Mouse (Mus musculus) lung, postnatal 0 days (tissue): ENCODE data around the gene Cga. TPM values are rescaled to one million over a fixed set of nuclear protein-coding genes. Genes with fewer than 3 reads are reported as not detected.
"Not testable (repeated sequence)": the region's sequence is repeated elsewhere in the genome, so short reads cannot be mapped to it uniquely, and the experiment has no call there.

ENCODE experiments used
- ATAC-seq: fragments of 200-750 bp; cut with Nextera tagmentation; 2 replicates; pipeline ENCODE4 v1.8.0; 2017; ENCODE audit warnings: moderate library complexity
- DNase-seq: peaks from one replicate; pipeline ENCODE4 v3.0.0-alpha.2; 2016; ENCODE audit warnings: low spot score
- H3K27ac ChIP-seq: fragments of 300-500 bp; sonication (generic); 2 replicates; pipeline ENCODE4 v1.5.1; 2014; ENCODE audit warnings: antibody characterized with exemption, mild to moderate bottlenecking, low read length, mixed read lengths
- H3K27me3 ChIP-seq: fragments of 300-500 bp; sonication (generic); replicated peaks from 2 replicates; pipeline ENCODE4 v1.6.1; 2014; ENCODE audit warnings: low read length, mixed read lengths; ENCODE audit not compliant: insufficient read depth
- H3K36me3 ChIP-seq: fragments of 300-500 bp; sonication (generic); 2 replicates; pipeline ENCODE4 v1.6.1; 2014; ENCODE audit warnings: low read length, mixed read lengths; ENCODE audit not compliant: insufficient read depth
- H3K4me1 ChIP-seq: fragments of 300-500 bp; sonication (generic); 2 replicates; pipeline ENCODE4 v1.6.1; 2014; ENCODE audit warnings: antibody characterized with exemption, low read depth, low read length, mixed read lengths; ENCODE audit not compliant: insufficient read depth
- H3K4me2 ChIP-seq: fragments of 300-500 bp; sonication (generic); replicated peaks from 2 replicates; pipeline ENCODE4 v1.6.1; 2014; ENCODE audit warnings: low read depth, mild to moderate bottlenecking, low read length, moderate library complexity, mixed read lengths
- H3K4me3 ChIP-seq: fragments of 300-500 bp; sonication (generic); 2 replicates; pipeline ENCODE4 v1.5.1; 2014; ENCODE audit warnings: low read depth, low read length
- H3K9ac ChIP-seq: fragments of 300-500 bp; sonication (generic); replicated peaks from 2 replicates; pipeline ENCODE4 v1.6.1; 2014; ENCODE audit warnings: low read depth, mild to moderate bottlenecking
- H3K9me3 ChIP-seq: fragments of 300-500 bp; sonication (generic); 2 replicates; pipeline ENCODE4 v1.6.1; 2016; ENCODE audit warnings: low read length, mixed read lengths
- CTCF ChIP-seq: IDR thresholded peaks from 2 replicates; pipeline ENCODE4 v1.5.1; 2016; ENCODE audit warnings: antibody characterized with exemption, mild to moderate bottlenecking
- EP300 ChIP-seq: IDR thresholded peaks from 2 replicates; pipeline ENCODE4 v1.6.1; 2016; ENCODE audit warnings: antibody characterized with exemption, mild to moderate bottlenecking, control low read depth
- WGBS: fragments of 180-500 bp; shearing (Covaris S2); extraction: QIAGEN DNeasy Blood & Tissue Kit; methylation state at CpG from one replicate; pipeline ENCODE4 v1.1.7; 2014; 5-methylcytosine and 5-hydroxymethylcytosine counted together
- polyA plus RNA-seq: library from polyadenylated mRNA; unstranded; fragments of >200 nt; fragmentation: Nextera tagmentation; extraction: Ambion mirVana; gene quantifications from 2 replicates; pipeline ENCODE4 v1.2.1, GENCODE M21; 2015

The Cga gene
- polyA plus RNA-seq, 1 experiment from 2014 or later: not detected

DNA sequence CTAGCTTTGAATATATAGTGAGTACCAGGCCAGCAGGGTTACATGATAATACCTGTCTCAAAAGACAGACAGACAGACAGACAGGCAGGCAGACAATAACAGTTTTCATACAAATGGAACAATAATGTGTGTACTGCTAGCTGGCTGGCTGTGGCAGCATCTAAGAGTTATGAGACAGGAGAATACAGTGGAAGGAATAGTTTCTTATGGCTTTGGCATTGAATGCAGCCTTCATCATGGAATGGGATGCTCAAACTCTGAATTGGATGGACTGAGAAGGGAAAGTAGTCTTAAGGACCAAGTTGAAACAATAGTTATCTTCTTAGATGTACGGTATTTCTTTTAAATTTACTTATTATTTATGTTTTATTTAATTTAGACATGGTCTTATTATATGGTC, 5.7 kb downstream of the Cga start:
- no peak for TF ChIP-seq EP300
- TF ChIP-seq CTCF: no peak
- Histone ChIP-seq H3K4me3 (no peak overlapping the region), H3K9me3 (no peaks in the 10 kb centered on the region), H3K9ac (no peak overlapping the region), H3K4me2 (no peak overlapping the region), H3K4me1 (no peaks in the 10 kb centered on the region), H3K27me3 (no peaks in the 10 kb centered on the region), H3K27ac (no peak overlapping the region), H3K36me3 (no peaks in the 10 kb centered on the region)
- no peak for DNase-seq
- WGBS: 88% methylated on average over 1 of the region's 1 CpGs
- no peak for ATAC-seq

DNA sequence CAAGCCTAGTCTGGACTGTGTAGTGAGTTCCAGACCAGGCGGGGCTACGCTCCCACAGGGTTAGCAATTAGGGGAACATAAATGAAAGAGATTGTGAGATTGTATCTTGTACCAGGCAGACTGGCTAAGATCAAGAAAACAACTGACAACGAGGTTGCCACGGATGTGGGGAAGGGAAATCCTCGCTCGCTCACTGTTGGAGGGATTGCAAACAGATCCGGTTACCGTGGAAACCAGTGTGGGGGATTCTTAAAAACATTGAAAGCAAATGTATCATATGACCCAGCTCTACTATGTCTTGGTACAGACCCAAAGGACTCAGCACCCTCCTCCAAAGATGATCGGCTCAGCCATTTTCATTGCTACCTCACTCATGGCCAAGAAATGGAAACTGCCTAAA, 6.6 kb downstream of the Cga start:
- 49% methylated on average over 9 of the region's 9 CpGs for WGBS
- Histone ChIP-seq H3K36me3 (no peaks in the 10 kb centered on the region), H3K4me1 (no peaks in the 10 kb centered on the region), H3K4me2 (no peak overlapping the region), H3K4me3 (no peak overlapping the region), H3K9me3 (no peaks in the 10 kb centered on the region), H3K27ac (no peak overlapping the region), H3K9ac (no peak overlapping the region), H3K27me3 (no peaks in the 10 kb centered on the region)
- TF ChIP-seq EP300 (no peak), CTCF (no peak)
- ATAC-seq (no peak), DNase-seq (no peak)

DNA sequence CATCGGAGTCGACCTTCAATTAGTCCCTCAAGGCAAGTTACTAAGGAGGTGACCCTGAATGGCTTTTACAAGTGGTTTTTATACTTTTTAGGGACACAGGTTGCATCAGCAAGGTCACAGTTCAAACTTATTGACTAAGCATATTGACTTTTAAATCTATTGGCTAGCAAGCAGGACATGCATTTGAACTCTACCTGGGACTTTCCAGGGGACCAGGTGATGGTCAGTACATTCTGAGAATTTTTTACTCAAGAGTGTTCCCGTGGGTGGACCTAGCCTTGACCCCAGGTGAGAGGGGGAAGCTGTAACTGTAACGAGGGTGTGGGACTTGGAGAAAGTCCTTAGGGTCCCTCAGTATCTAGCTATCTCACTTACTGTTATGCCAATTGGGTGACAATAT, 7.6 kb downstream of the Cga start:
- WGBS: 69% methylated on average over 4 of the region's 4 CpGs
- no peak for DNase-seq
- H3K9me3 ChIP-seq: no peaks in the 10 kb centered on the region
- H3K27me3 ChIP-seq: no peaks in the 10 kb centered on the region
- ATAC-seq: no peak
- H3K27ac ChIP-seq: no peak overlapping the region
- no peaks in the 10 kb centered on the region for H3K4me1 ChIP-seq
- H3K9ac ChIP-seq: no peak overlapping the region
- no peak overlapping the region for H3K4me3 ChIP-seq
- TF ChIP-seq CTCF (no peak), EP300 (no peak)
- no peaks in the 10 kb centered on the region for H3K36me3 ChIP-seq
- H3K4me2 ChIP-seq: no peak overlapping the region

DNA sequence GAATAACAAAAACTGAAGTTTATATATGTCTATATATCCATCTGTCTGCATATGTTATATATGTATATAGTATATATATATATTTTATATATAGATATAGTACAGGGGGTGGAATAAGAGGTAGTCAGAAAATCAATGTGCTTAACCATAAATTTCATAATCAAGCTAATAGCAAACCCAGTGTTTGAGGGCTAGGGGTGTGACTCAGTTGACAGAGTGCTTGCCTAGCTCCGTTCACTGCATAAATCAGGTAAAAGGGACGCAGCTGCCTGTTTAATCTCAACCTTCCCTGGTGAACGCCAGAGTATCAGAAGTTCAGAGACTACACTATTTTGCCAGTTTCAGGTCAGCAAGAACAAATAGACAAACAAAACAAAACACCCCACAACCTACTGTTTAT, 8.0 kb downstream of the Cga start:
- H3K4me3 ChIP-seq, ATAC-seq, H3K9me3 ChIP-seq, H3K36me3 ChIP-seq, H3K27ac ChIP-seq, H3K4me2 ChIP-seq, DNase-seq, H3K27me3 ChIP-seq, H3K4me1 ChIP-seq, H3K9ac ChIP-seq: not testable (repeated sequence)
- 44% methylated on average over 3 of the region's 3 CpGs for WGBS

DNA sequence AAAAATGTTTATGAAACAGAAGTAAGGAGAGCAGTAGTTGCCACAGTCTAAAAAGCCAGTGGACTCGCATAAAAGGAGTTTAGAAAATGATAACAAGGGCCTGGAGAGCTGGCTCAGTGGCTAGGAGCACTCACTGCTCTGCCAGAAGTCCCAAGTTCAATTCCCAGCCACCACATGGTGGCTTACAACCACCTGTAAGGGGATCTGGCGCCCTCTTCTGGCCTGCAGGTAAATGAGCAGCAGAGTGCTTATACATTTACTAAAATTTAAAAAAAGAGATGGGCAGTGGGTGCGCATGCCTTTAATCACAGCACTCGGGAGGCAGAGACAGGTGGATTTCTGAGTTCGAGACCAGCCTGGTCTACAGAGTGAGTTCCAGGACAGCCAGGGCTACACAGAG, 11.8 kb downstream of the Cga start:
- ATAC-seq (no peak), DNase-seq (no peak)
- Histone ChIP-seq H3K4me2 (no peak overlapping the region), H3K27me3 (no peaks in the 10 kb centered on the region), H3K4me1 (no peaks in the 10 kb centered on the region), H3K9ac (no peak overlapping the region), H3K9me3 (no peaks in the 10 kb centered on the region), H3K36me3 (no peaks in the 10 kb centered on the region), H3K4me3 (no peak overlapping the region), H3K27ac (no peak overlapping the region)
- WGBS: 69% methylated on average over 5 of the region's 5 CpGs
- peak; percentile 54 for TF ChIP-seq CTCF
- TF ChIP-seq EP300: no peak

DNA sequence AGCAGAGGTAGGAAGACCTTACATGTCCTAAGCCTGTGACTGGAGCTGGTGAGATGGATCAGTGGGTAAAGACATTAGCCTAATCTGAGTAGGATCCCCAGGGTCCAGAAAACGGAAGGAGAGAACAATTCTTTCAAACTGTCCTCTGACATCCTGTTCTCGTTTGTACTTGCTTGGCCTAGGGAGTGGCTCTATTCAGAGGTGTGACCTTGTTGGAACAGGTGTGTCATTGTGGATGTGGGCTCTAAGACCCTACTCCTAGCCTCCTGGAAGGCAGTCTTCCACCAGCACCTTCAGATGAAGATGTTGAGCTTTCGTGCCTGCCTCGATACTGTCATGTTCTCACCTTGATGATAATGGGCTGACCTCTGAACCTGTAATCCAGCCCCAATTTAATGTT, 12.6 kb downstream of the Cga start:
- no peak for TF ChIP-seq EP300
- no peak for TF ChIP-seq CTCF
- no peaks in the 10 kb centered on the region for H3K4me1 ChIP-seq
- H3K9me3 ChIP-seq: no peaks in the 10 kb centered on the region
- H3K36me3 ChIP-seq: no peaks in the 10 kb centered on the region
- ATAC-seq (no peak), DNase-seq (no peak)
- no peak overlapping the region for H3K4me3 ChIP-seq
- H3K27me3 ChIP-seq: no peaks in the 10 kb centered on the region
- no peak overlapping the region for H3K27ac ChIP-seq
- no peak overlapping the region for H3K9ac ChIP-seq
- H3K4me2 ChIP-seq: no peak overlapping the region
- WGBS: 72% methylated on average over 4 of the region's 4 CpGs

DNA sequence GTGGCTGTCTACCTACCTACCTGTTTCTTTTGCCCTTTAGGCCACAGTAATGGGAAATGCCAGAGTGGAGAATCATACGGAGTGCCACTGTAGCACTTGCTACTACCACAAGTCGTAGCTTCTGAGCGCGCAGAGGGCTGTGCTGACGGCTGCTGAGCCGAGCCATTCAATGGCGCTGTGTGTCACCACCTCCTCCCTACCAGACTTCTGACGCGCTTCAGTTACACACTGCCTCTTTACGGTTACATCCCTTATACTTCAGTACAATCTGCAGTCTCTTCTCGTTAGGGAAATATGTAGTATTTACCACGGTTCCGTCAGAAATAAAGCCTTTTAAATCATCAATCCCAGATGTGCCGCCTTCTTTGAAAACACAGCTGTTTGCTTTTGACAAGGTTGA, 13.4 kb downstream of the Cga start:
- Histone ChIP-seq H3K36me3 (no peaks in the 10 kb centered on the region), H3K4me2 (no peak overlapping the region), H3K27ac (no peak overlapping the region), H3K9me3 (no peaks in the 10 kb centered on the region), H3K27me3 (no peaks in the 10 kb centered on the region), H3K4me1 (no peaks in the 10 kb centered on the region), H3K9ac (no peak overlapping the region), H3K4me3 (no peak overlapping the region)
- ATAC-seq (no peak), DNase-seq (peak; percentile 9)
- TF ChIP-seq EP300 (no peak), CTCF (no peak)
- WGBS: 50% methylated on average over 14 of the region's 14 CpGs
